Mouse (Mus musculus) left cerebral cortex, postnatal 4 days (tissue): ENCODE data around the gene Fasn. TPM values are rescaled to one million over a fixed set of nuclear protein-coding genes. Genes with fewer than 3 reads are reported as not detected.
A peak's percentile ranks its signal among the peaks of the same experiment; 100 is the strongest.

ENCODE experiments used
- DNase-seq: peaks from one replicate; pipeline ENCODE4 v3.0.0-alpha.2; 2022
- intact Hi-C: fragments of 180-260 bp; cut with DNase I; formaldehyde crosslinking; loops from one replicate; pipeline ENCODE4 v1.15.1; 2025
- total RNA-seq, 2 experiments: library from RNA; stranded (reverse); gene quantifications; 2 replicates each; pipeline ENCODE4 v1.2.3; 2021

Gene Fasn
- total RNA-seq, 2 experiments from 2014 or later = 448 to 457 TPM

DNA sequence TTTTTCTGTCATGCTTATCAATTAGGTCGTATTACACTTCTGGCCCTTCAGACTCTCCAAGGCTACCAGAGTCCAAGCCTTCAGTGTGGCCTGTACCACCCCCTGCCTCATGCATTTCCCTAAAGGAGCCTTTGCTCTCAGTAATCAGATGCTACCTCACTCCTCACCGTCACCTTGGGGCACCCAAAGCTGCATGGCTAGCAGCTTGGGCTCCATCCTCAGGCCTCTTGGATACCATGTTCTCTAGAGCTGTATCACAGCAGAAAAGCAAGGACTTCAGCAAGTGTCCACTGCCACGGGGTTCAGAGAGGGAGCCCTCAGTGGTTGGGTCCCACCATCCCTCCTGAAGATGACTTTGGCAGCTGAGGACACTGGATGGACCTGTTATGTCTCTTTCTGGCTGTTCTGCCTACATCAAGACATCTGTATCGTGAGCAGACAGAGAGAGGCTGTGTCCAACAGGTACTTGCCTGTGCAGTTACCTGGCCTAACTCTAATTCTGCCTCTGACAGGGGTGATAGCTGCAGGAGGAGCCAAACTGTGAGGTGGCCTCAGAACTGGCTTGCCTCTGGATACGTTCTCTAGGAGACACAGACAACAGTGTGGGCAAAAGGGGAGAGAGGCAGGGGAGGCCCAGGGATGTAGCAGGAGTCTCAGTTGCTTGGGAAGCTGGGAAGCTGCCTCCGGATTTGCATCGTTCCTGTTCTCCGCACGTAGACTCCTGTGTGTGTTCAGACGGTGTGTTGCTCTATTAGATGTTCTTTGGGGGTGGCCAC lies 5.6 kb upstream of the Fasn start:
- DNase-seq = no peak
- intact Hi-C loops = no loop called here

DNA sequence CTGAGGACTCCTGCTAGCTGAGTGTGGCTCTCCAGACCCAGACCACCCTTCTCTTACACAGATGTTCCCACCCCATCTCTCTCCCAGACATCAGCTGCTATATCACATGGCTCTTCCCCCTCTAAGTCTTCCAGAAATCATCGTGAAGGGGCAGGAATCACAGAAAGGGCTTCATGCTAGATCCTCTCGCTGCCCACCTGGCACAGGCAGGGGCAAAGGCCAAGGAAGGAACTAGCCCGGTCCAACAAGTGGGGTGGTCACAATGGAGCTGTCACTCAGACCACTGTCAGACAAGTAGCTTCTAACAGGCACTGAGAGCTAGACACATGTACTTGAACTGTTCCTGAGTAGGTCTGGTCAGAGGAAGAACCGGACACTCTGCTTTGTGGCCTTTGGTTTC lies 4.1 kb upstream of the Fasn start:
- intact Hi-C loops = no loop called here
- DNase-seq = no peak

DNA sequence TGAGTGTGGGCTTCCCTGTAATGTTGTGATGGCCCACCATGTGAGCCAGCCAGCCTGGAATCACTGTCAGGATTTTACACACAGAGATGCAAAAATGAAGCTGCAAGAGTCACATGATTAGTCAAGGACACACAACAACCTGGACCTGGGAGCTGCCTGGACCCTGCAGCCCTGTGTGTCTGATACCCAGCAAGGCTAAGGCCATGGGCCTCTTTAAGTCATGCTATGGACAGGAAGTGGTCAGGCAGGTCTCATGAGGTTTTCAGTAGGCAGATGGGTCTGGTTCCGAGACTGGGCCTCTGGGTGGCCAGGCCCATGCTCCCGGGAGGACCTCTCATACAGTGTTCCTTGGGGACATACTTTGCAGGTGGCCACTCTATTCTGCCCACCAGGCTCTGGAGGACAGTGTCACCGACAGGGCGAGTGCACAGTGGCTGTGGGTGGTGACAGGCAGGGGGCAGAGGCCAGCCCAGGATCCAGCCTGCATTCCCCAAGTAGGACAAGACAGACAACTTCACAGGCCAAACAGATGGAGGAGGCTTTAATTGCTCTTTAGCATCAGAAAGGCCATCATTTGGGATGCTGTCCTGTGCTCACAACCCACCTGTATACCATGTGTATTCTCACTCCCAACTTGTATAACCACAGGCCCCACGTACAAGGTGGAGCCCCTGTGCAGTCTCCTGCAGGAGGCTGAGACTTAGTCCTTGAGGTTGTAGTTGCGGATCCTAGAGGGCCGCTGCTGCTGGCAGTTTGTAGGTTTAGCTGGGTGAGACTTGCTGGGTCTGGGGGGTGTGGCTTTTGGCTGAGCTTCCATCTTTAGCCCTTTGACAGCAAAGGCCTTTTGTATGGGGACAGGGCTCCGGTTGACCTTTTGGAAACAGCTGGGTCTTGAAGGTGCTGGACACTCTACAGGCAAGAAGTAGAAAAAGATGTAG lies 1.9 kb upstream of the Fasn start:
- DNase-seq = no peak
- intact Hi-C loops = no loop called here

DNA sequence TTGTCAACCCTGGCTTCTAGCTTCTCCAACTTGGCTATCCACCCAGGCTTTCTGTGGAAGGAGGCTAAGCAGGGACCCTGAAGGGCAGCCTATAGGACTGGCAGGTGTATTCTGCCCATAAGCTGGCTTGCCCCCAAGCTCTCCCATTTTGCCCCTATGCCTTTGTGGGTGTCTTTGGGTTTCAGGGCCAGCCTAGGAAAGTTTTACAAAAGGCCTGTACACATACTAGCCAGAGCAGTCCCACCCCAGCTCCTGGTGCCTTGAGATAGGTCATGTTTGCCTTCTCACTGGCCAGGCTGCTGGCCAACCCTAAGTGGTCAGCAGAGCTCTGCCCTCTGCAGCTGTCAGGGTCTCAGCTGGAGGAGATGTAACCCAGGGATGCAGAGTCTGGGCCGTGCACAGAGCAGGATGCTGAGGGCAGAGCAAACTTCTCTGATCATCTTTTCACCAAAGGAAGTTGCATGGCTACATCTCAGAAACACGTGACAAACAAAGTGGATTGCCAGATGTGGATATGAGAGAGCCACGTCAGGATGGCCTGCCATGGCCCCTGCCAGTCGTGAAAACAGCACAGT lies 1.0 kb upstream of the Fasn start:
- intact Hi-C loops = no loop called here
- no peak for DNase-seq

DNA sequence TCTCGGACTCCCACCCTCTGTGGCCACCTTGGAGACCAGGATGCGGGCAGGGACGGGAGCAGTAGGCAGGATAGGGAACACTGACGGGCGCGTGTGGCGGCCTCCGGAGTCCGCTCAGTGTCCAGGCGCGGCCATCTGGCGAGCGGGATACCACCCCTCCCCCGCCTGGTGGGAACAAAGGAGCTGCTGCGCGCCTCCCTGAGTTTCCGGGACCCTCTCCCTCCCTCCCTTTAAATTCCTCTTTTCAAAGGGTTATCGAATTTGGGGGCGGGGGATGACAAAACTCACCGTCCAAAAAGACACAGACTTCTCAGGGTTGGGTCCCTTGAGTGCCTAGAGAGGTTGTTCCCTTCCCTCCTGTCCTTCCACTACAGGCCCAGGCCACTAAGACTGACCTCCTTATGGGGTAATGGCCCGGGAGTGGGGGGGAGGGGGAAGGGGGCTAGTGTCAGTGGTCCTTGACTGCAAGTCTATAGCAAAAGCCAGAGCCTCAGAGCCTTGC lies 491 bp upstream of the Fasn start:
- DNase-seq = no peak
- intact Hi-C loops = no loop called here

DNA sequence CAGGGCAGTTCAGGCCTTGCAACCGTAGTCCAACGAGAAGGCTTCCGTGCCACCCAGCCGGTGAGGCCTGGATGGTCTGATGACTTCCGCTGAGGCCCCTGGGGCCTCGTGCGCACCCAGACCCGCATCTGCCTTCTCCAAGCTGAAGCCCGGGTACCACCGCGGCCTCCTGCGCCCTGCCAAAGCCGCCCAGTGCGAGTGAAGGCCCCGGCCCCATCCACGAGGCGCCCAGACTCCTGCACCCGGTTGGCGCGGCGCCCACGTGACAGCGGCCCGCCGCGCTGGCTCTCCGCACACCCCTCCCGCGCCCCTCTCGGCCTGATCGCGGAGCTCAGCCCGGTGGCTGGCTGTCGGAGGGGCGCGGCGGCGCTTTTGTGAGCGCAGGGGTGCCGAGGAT lies 798 bp downstream of the Fasn start:
- intact Hi-C loops = no loop called here

DNA sequence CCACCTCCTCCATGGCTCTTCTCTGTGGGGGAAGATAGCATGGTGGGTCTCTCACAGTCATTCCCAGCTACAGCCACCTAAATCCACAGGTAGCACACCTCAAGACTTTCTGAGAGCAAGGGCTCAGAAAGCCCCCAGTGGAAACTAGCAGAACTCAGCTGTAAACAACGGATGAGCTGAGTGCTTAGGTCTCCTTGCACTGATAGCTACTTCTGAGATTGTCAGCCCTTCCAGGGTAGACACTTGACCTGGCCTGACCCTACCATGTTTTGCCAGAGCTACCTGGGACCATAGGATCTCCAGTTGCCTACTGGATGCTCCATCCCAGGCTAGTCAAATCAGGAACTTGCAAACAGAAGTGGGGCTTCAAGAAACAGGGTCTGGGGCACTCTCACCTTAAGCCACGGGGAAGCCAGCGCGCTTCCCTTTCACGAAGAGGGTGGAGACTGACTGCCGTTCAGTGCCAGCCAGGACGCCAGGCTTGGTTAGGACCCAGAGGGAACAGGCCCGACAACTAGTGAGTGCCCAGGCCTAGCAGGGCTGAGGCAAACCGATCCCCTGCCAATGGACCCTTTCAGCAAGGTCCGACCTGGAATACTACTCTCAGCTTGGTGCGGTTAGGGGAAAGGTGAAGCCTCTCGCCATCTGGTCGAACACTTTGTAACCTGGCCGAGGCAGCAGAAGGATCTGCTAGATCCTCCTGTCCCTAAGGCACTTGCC lies 1.4 kb downstream of the Fasn start:
- DNase-seq = no peak

More for the DNA sequence above, 798 bp downstream of the Fasn start:
- DNase-seq = peak; percentile 76

DNA sequence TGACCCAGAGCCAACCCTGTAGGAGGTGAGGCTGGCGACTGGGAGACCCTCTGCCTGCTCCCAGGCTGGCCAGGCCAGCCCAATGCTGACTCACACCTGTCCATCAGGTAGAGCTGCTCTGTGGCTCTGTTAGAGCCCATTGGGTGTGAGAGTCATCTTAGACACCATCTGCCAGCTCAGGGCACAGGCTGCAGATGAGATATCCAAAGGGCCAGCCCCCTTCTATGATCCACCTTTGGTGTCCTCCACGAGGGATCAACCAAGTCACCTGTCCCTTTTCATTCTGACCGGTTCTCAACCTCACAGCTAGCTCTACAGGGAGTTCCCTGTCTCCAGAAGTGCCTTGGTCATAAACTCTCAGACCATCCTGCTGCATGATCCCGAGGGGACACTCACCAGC lies 2.0 kb downstream of the Fasn start:
- intact Hi-C loops = no loop called here
- no peak for DNase-seq

More for the DNA sequence above, 1.4 kb downstream of the Fasn start:
- intact Hi-C loops = no loop called here

DNA sequence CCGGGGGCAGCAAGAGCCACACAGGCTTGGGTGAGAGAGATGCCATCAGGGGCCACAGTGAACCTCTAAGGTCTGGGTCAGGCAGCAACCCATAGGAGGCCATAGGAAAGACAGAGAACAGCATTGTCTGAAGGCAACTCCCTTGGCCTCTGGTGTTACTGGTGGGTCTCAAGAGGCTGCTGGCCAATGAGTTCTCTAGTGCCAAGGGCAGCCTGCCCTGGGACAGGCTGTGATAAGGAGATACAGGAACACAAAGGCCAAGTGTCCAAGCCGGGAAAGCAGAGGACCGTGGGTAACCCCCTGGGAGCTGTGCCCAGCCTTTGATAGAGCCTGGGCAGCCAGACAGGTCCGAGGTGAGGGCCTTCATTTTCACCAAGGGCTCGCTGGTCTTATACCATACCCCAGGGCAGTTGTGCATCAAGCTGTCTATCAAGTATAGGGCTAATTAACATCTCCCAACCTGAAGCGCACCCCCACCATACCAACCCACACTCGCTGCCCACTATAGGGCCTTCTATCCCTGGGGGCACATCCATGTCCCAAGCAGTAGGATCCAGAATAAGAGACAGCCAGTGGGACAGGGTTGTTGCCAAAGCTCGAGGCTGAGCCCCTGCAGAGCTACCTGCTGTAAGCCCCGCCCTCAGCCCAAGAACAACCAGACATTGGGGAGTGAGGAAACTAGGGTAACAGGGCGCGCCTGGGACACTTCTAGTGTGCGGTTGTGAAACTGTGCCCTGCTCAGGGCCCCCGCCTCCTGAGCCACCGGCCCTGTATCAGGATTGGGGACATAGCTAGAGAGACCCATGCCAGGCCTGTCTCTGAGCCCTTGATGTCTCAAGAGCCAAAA lies 3.0 kb downstream of the Fasn start:
- intact Hi-C loops = no loop called here
- DNase-seq = no peak

DNA sequence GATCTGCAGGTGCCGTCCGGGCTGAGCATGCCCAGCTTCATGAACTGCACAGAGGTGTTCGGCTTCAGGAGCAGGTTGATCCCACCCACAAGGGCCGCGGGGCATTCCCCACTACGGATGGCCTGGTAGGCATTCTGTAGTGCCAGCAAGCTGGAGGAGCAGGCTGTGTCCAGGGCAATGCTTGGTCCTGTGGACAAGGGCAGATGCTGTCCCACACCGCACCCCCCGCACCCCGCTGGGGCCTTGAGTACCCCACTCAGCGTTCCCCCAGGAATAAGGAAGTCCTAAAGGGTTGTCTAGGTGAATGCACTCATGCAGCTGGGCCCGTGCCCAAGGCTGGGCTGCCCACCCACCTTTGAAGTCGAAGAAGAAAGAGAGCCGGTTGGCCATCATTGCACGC lies 3.8 kb downstream of the Fasn start:
- no peak for DNase-seq
- intact Hi-C loops = no loop called here

DNA sequence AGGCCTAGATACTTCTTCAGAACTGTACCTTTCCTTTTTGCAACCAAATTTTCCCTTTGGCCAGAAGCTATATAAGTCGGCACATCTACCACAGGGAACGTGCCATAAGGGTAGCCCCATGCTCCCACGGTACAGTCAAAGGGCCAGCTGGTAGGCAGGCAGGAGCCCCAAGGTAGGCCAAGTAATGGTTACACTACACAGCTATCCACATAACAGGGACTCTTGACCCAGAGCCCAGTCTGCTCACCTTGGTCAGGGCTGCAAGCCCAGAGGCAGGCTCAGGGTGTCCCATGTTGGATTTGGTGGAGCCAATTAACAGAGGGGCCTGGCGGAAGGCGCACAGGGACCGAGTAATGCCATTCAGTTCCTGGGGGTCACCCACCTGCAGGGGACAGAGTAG lies 4.8 kb downstream of the Fasn start:
- no peak for DNase-seq
- intact Hi-C loops = no loop called here

DNA sequence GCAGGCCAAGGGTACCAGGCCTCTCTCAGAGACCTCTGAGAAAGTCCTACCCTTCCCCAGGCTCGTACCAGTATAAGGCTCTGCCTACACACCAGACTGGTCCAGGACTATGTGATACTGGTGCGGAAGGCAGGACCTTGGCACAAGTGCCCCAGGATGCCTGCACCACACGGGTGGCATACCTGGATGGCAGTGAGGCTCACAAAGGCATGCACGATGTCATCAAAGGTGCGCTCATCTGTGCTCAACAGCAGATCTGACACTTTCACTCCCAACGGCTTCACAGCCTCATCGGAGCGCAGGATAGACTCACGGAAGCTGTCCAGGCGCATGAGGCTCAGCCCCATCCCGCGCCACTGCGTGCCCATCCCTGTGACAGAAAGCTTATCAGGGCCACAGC lies 6.1 kb downstream of the Fasn start:
- intact Hi-C loops = no loop called here
- DNase-seq = no peak

DNA sequence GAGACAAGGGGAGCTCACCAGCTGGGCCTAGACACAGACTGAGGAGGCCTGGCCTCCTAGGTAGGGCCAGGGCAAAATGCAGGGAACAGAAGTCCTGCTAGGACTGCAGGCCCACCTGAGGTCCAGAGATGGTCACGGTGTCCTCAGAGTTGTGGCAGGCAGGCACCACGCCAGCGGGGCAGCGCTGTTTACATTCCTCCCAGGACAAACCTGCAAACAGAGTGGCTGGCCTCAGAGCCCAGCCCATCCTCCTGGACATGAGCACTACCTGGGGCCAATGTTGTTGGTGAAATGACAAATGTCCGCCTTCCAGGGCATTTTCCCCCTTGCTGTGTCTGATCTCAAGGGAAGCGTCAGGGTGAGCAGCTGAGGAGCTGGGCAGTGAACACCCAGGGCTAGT lies 7.0 kb downstream of the Fasn start:
- intact Hi-C loops = no loop called here
- no peak for DNase-seq

DNA sequence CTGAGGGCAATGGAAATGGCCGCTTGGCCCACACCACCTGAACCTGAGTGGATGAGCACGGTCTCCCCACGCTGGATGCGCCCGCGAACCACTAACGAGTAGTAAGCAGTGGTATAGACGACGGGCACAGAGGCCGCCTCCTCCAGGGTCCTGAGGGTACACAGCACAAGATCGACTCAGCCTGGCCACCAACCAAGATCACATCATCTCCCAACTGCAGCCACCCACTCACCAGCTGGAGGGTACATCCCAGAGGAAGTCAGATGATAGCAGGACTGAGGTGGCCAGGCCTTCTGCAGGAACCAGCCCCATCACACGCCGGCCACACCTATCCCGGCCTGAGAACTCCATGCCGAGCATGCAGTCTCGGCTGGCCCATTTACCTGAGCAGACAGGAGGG lies 12.3 kb downstream of the Fasn start:
- DNase-seq = no peak
- intact Hi-C loops = no loop called here

DNA sequence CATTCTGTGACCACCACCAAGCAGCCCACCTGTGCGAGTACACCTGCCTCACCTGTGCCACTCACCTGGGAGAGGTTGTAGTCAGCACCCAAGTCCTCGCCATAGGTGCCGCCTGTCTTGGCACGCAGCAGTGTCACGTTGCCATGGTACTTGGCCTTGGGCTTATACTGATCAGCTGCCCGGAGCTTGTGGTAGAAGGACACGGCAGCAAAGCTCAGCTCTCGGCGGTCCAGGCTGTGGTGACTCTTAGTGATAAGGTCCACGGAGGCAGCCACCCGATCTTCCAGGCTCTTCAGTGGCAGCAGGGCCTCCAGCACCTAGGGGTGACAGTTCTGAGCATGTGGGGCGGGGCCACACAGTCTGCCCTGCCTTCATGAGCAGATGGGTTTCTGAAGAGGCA lies 16.3 kb downstream of the Fasn start:
- DNase-seq = no peak
- intact Hi-C loops = no loop called here

DNA sequence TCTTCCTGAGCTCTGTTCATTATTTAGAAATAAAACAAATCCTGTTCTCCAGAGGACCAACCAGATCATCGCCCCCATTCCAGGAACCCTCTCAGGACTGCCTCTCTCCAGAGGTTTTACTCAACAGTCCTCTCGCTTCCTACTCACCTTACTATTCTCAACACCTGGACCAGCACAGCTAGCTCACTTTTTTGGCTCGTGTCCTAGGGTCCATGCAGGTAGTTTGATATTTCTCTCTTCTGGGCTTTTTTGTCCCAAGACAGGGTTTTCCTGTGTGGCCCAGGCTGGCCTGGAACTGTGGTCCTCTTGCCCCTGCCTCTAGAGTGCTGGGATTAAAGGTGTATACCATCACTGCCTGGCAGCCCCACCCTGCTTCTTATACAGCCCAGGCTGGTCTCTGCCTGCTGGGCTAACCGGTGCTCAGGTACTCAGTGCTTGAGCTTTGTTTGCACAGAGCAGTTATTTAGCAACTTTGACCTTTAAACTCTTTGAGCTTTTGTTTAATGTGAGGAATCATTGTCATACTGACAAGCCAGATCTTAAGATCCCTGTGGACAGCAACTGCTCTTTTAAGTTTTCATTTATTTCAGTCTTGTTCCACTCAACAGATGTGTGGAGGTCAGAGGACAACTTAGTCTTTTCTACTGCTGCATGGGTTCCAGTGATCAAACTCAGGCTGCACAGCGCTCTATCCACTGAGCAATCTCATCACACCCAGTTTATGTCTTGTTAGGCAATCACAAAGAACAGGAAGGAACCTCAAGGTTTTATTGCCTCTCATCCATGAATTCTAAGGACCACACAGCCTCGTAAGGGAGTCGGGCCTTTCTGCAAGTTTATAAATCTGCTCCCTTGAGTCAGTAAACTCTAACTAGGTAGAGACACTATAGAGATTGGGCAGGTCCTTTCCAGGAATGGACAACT lies 18.7 kb downstream of the Fasn start:
- intact Hi-C loops = no loop called here

DNA sequence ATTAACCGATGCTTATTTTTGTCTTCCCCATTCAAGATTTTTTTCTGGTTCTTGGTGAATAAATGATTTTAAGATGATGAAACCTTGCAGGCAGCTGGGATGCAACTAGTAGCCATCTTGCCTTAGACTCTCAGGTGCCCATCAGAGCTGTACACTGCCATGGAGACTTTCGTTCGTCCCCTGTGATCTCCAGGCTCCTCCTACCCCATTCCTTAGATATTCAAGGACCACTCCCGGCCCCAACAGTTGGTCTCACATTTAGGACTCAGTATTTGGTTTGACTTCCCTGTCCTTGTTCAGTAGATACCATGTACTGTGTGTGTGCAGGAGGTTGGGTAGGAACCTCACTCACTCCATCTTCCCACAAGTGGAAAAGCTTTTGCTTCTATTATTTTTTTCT lies 19.6 kb downstream of the Fasn start:
- DNase-seq = no peak
- intact Hi-C loops = no loop called here

More for the DNA sequence above, 18.7 kb downstream of the Fasn start:
- no peak for DNase-seq

DNA sequence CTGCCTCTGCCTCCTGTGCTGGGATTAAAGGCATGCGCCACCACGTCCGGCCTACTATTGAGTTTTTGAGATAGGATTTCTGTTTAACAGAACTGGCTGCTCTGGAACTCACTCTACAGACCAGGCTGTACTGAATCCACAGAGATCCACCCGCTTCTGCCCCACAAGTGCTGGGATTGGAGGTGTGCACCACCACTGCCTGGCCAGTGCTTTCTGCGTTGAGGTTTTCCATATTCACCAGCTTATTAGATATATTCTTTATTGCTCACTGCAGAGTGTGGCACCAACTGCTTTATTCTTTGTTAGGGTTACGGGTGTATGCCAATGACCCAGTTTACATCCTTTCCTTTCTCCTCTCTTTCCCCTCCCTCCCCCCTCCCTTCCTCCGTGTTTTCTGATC lies 20.1 kb downstream of the Fasn start:
- no peak for DNase-seq
- intact Hi-C loops = no loop called here
